Mouse (Mus musculus): ENCODE measurements around the gene Hes6. TPM values are rescaled to one million over a fixed set of nuclear protein-coding genes. Genes with fewer than 3 reads are reported as not detected.

The Hes6 gene
- polyA plus RNA-seq, 1 experiment: 5.1 TPM

- H3K36me3 ChIP-seq (ENCODE audit: control insufficient read depth, insufficient read depth, low read length): peaks cover 2% of the 10 kb centered on the region; the same call in 1 of the 2 replicates
- H3K4me1 ChIP-seq (ENCODE audit: control insufficient read depth, insufficient read depth, low read length): no peaks in the 10 kb centered on the region; the same call in 1 of the 2 replicates
- no peaks in the 10 kb centered on the region for H3K27me3 ChIP-seq (ENCODE audit: control insufficient read depth, insufficient read depth, low read length)
- no peak overlapping the region for H3K4me3 ChIP-seq (ENCODE audit: control insufficient read depth, low read depth, low read length)
- no peak overlapping the region for H3K27ac ChIP-seq (ENCODE audit: control insufficient read depth, insufficient read depth, low read depth, low read length)
- TF ChIP-seq POLR2A (IDR thresholded peaks at IDR 0.05; ENCODE audit: control insufficient read depth, low read depth, low read length): no peak
- no peak for TF ChIP-seq CTCF (IDR thresholded peaks at IDR 0.05; ENCODE audit: control insufficient read depth, insufficient read depth, insufficient replicate concordance, low read depth, low read length)
Measured at GRCm38 (mm10) chr1:91442350-91442990, 28.6 kb upstream of the Hes6 start.

- Histone ChIP-seq H3K4me3 (ENCODE audit: control insufficient read depth, low read depth, low read length) (no peak overlapping the region), H3K36me3 (ENCODE audit: control insufficient read depth, insufficient read depth, low read length) (peaks cover 2% of the 10 kb centered on the region; the same call in 1 of the 2 replicates), H3K27ac (ENCODE audit: control insufficient read depth, insufficient read depth, low read depth, low read length) (no peak overlapping the region), H3K27me3 (ENCODE audit: control insufficient read depth, insufficient read depth, low read length) (no peaks in the 10 kb centered on the region), H3K4me1 (ENCODE audit: control insufficient read depth, insufficient read depth, low read length) (peaks cover 2% of the 10 kb centered on the region; the same call in 1 of the 2 replicates)
- TF ChIP-seq CTCF (IDR thresholded peaks at IDR 0.05; ENCODE audit: control insufficient read depth, insufficient read depth, insufficient replicate concordance, low read depth, low read length) (no peak), POLR2A (IDR thresholded peaks at IDR 0.05; ENCODE audit: control insufficient read depth, low read depth, low read length) (no peak)
Measured at GRCm38 (mm10) chr1:91441855-91442254, 28.0 kb upstream of the Hes6 start.

DNA sequence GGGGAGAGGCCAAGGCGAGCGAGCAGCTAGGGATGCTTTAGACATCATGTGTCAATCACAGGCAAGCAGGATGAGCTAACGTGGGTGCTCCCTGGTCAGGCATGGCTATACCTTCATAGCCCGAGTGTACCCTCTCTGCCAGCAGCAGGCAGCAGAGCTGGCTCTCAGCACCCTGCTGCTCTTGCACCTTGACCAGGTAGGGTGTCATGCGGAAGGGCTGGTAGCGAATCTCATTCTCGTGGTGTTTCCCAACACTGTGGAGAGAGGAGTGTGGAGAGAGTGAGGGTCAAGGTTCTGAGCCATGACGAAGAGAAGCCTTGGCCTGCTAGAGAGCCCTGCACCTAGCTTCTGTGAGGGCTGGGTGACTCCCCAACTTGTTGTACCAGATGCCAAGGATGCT lies 25.9 kb upstream of the Hes6 start:
- Histone ChIP-seq H3K27me3 (ENCODE audit: control insufficient read depth, insufficient read depth, low read length) (no peaks in the 10 kb centered on the region), H3K4me3 (ENCODE audit: control insufficient read depth, low read depth, low read length) (no peak overlapping the region), H3K36me3 (ENCODE audit: control insufficient read depth, insufficient read depth, low read length) (no peaks in the 10 kb centered on the region), H3K27ac (ENCODE audit: control insufficient read depth, insufficient read depth, low read depth, low read length) (no peak overlapping the region), H3K4me1 (ENCODE audit: control insufficient read depth, insufficient read depth, low read length) (peaks cover 4% of the 10 kb centered on the region)
- TF ChIP-seq POLR2A (IDR thresholded peaks at IDR 0.05; ENCODE audit: control insufficient read depth, low read depth, low read length) (no peak), CTCF (IDR thresholded peaks at IDR 0.05; ENCODE audit: control insufficient read depth, insufficient read depth, insufficient replicate concordance, low read depth, low read length) (no peak)

- H3K27ac ChIP-seq (ENCODE audit: control insufficient read depth, insufficient read depth, low read depth, low read length): no peak overlapping the region
- H3K4me1 ChIP-seq (ENCODE audit: control insufficient read depth, insufficient read depth, low read length): peaks cover 4% of the 10 kb centered on the region
- no peaks in the 10 kb centered on the region; the same call in 1 of the 2 replicates for H3K36me3 ChIP-seq (ENCODE audit: control insufficient read depth, insufficient read depth, low read length)
- H3K4me3 ChIP-seq (ENCODE audit: control insufficient read depth, low read depth, low read length): no peak overlapping the region
- no peaks in the 10 kb centered on the region for H3K27me3 ChIP-seq (ENCODE audit: control insufficient read depth, insufficient read depth, low read length)
- no peak for TF ChIP-seq POLR2A (IDR thresholded peaks at IDR 0.05; ENCODE audit: control insufficient read depth, low read depth, low read length)
- TF ChIP-seq CTCF (IDR thresholded peaks at IDR 0.05; ENCODE audit: control insufficient read depth, insufficient read depth, insufficient replicate concordance, low read depth, low read length): no peak
Measured at GRCm38 (mm10) chr1:91437573-91437972, 23.7 kb upstream of the Hes6 start.

DNA sequence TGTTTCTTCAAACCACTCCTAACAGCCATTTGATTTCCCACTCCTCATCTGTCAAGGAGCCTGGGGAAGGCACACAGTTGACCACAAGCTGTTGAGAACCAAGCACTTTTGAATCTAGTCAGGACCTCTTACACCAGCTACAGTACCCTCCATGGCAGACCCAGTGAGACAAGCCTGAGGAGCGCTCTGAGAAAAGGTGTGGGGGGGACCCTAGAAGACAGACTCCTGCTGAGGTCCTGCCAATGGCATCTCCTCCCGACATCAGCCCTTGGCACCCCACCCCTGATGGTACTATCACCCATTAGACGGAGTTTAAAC lies 23.2 kb upstream of the Hes6 start:
- H3K27ac ChIP-seq (ENCODE audit: control insufficient read depth, insufficient read depth, low read depth, low read length): no peak overlapping the region

GRCm38 (mm10) chr1:91436380-91437082 lies 22.7 kb upstream of the Hes6 start:
- TF ChIP-seq POLR2A (IDR thresholded peaks at IDR 0.05; ENCODE audit: control insufficient read depth, low read depth, low read length): no peak
- TF ChIP-seq CTCF (IDR thresholded peaks at IDR 0.05; ENCODE audit: control insufficient read depth, insufficient read depth, insufficient replicate concordance, low read depth, low read length): no peak
- Histone ChIP-seq H3K4me1 (ENCODE audit: control insufficient read depth, insufficient read depth, low read length) (peaks cover 4% of the 10 kb centered on the region), H3K27me3 (ENCODE audit: control insufficient read depth, insufficient read depth, low read length) (no peaks in the 10 kb centered on the region), H3K4me3 (ENCODE audit: control insufficient read depth, low read depth, low read length) (no peak overlapping the region), H3K36me3 (ENCODE audit: control insufficient read depth, insufficient read depth, low read length) (no peaks in the 10 kb centered on the region; the same call in 1 of the 2 replicates), H3K27ac (ENCODE audit: control insufficient read depth, insufficient read depth, low read depth, low read length) (peak overlapping the region; percentile 43; the same call in 1 of the 2 replicates)

More for the DNA sequence above, 23.2 kb upstream of the Hes6 start:
- H3K36me3 ChIP-seq (ENCODE audit: control insufficient read depth, insufficient read depth, low read length): no peaks in the 10 kb centered on the region; the same call in 1 of the 2 replicates
- no peaks in the 10 kb centered on the region for H3K27me3 ChIP-seq (ENCODE audit: control insufficient read depth, insufficient read depth, low read length)
- TF ChIP-seq POLR2A (IDR thresholded peaks at IDR 0.05; ENCODE audit: control insufficient read depth, low read depth, low read length) (no peak), CTCF (IDR thresholded peaks at IDR 0.05; ENCODE audit: control insufficient read depth, insufficient read depth, insufficient replicate concordance, low read depth, low read length) (no peak)
- H3K4me3 ChIP-seq (ENCODE audit: control insufficient read depth, low read depth, low read length): no peak overlapping the region
- peaks cover 4% of the 10 kb centered on the region for H3K4me1 ChIP-seq (ENCODE audit: control insufficient read depth, insufficient read depth, low read length)

DNA sequence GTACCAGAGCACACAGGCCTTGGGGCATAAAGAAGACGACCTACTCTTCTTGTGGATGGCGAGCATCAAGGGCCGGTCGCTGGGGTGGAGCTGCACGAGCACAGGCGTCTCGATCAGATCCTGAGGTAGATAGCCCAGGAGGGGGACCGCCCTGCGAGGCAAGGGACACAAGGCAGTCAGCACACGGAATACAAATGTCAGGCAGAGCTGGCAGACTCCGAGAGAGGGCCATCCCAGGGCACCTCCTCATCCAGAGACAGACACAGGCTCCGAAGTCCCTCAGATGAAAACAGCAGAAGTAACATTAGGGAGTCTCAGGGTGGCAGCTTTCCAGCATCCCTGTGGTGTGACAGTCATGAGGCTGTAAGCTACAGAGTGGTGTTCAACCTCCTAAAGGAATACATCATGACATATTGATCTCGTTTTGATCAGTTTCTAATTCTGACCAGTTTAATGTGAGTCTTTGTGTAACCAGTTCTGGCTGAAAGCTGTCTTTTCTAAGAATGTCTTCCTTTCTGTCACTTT lies 21.8 kb upstream of the Hes6 start:
- Histone ChIP-seq H3K4me3 (ENCODE audit: control insufficient read depth, low read depth, low read length) (no peak overlapping the region), H3K27me3 (ENCODE audit: control insufficient read depth, insufficient read depth, low read length) (no peaks in the 10 kb centered on the region), H3K36me3 (ENCODE audit: control insufficient read depth, insufficient read depth, low read length) (no peaks in the 10 kb centered on the region; the same call in 1 of the 2 replicates), H3K27ac (ENCODE audit: control insufficient read depth, insufficient read depth, low read depth, low read length) (no peak overlapping the region), H3K4me1 (ENCODE audit: control insufficient read depth, insufficient read depth, low read length) (peaks cover 4% of the 10 kb centered on the region)
- TF ChIP-seq CTCF (IDR thresholded peaks at IDR 0.05; ENCODE audit: control insufficient read depth, insufficient read depth, insufficient replicate concordance, low read depth, low read length) (no peak), POLR2A (IDR thresholded peaks at IDR 0.05; ENCODE audit: control insufficient read depth, low read depth, low read length) (no peak)
